Mouse (Mus musculus): ENCODE results near the gene 6330409D20Rik. TPM values are rescaled to one million over a fixed set of nuclear protein-coding genes. Genes with fewer than 3 reads are reported as not detected.
A peak's percentile ranks its signal among the peaks of the same experiment; 100 is the strongest.

6330409D20Rik gene
- polyA plus RNA-seq, 1 experiment from 2014 or later: 3.2 TPM

GRCm38 (mm10) chr2:32775359-32776074 lies 34.7 kb upstream of the 6330409D20Rik start, which contains the start of the genes Ttc16 and Ptrh1:
Ttc16 (minus strand) TSS chr2:32775633.
Ptrh1 (plus strand) TSS chr2:32775786.
- peak within 1 kb of the TSS; percentile 60 for H3K4me3 ChIP-seq (replicated peaks; ENCODE audit: low read depth, low read length)
- H3K9me3 ChIP-seq (ENCODE audit: control insufficient read depth, low read length): no peaks in the 10 kb centered on the region
- H3K27ac ChIP-seq (replicated peaks; ENCODE audit: low read depth, low read length): peak within 1 kb of the TSS; percentile 68; the same call in 1 of the 2 replicates
- peak within 1 kb of the TSS; percentile 77 for H3K4me2 ChIP-seq (ENCODE audit: low read length)
- DNase-seq (peak; percentile 98), ATAC-seq (ENCODE audit: low FRiP score, low TSS enrichment) (peak; percentile 97)
- H3K27me3 ChIP-seq (ENCODE audit: control insufficient read depth, insufficient read depth, low read length): no peaks in the 10 kb centered on the region
- peaks cover 9% of the 10 kb centered on the region for H3K4me1 ChIP-seq (ENCODE audit: control insufficient read depth, insufficient read depth, low read length)
- H3K9ac ChIP-seq (replicated peaks; ENCODE audit: low read length): peak within 1 kb of the TSS; percentile 46; the same call in 1 of the 2 replicates
- no peaks in the 10 kb centered on the region for H3K36me3 ChIP-seq (ENCODE audit: control insufficient read depth, insufficient read depth, low read length)
- under 1% methylated on average over 46 of the region's 46 CpGs for WGBS

- ATAC-seq (ENCODE audit: low FRiP score, low TSS enrichment): no peak
Measured at GRCm38 (mm10) chr2:32772626-32773279, 31.9 kb upstream of the 6330409D20Rik start.

GRCm38 (mm10) chr2:32771886-32772285 lies 31.1 kb upstream of the 6330409D20Rik start:
- no peak overlapping the region for H3K9ac ChIP-seq (replicated peaks; ENCODE audit: low read length)
- peaks cover 16% of the 10 kb centered on the region for H3K4me1 ChIP-seq (ENCODE audit: control insufficient read depth, insufficient read depth, low read length)
- ATAC-seq (ENCODE audit: low FRiP score, low TSS enrichment) (no peak), DNase-seq (no peak)
- H3K27ac ChIP-seq (replicated peaks; ENCODE audit: low read depth, low read length): no peak overlapping the region
- no peaks in the 10 kb centered on the region for H3K9me3 ChIP-seq (ENCODE audit: control insufficient read depth, low read length)
- no peaks in the 10 kb centered on the region for H3K36me3 ChIP-seq (ENCODE audit: control insufficient read depth, insufficient read depth, low read length)
- WGBS: 32% methylated on average over 12 of the region's 12 CpGs
- H3K4me2 ChIP-seq (ENCODE audit: low read length): no peak overlapping the region
- no peaks in the 10 kb centered on the region for H3K27me3 ChIP-seq (ENCODE audit: control insufficient read depth, insufficient read depth, low read length)
- no peak overlapping the region for H3K4me3 ChIP-seq (replicated peaks; ENCODE audit: low read depth, low read length)

More at GRCm38 (mm10) chr2:32772626-32773279, 31.9 kb upstream of the 6330409D20Rik start:
- Histone ChIP-seq H3K36me3 (ENCODE audit: control insufficient read depth, insufficient read depth, low read length) (no peaks in the 10 kb centered on the region), H3K4me2 (ENCODE audit: low read length) (no peak overlapping the region), H3K4me3 (replicated peaks; ENCODE audit: low read depth, low read length) (no peak overlapping the region), H3K9me3 (ENCODE audit: control insufficient read depth, low read length) (no peaks in the 10 kb centered on the region), H3K27me3 (ENCODE audit: control insufficient read depth, insufficient read depth, low read length) (no peaks in the 10 kb centered on the region), H3K9ac (replicated peaks; ENCODE audit: low read length) (no peak overlapping the region), H3K4me1 (ENCODE audit: control insufficient read depth, insufficient read depth, low read length) (peaks cover 16% of the 10 kb centered on the region), H3K27ac (replicated peaks; ENCODE audit: low read depth, low read length) (no peak overlapping the region)
- 89% methylated on average over 8 of the region's 8 CpGs for WGBS
- no peak for DNase-seq

GRCm38 (mm10) chr2:32769327-32770085 lies 28.7 kb upstream of the 6330409D20Rik start:
- H3K9me3 ChIP-seq (ENCODE audit: control insufficient read depth, low read length): no peaks in the 10 kb centered on the region
- no peak overlapping the region for H3K4me3 ChIP-seq (replicated peaks; ENCODE audit: low read depth, low read length)
- no peaks in the 10 kb centered on the region for H3K36me3 ChIP-seq (ENCODE audit: control insufficient read depth, insufficient read depth, low read length)
- no peak overlapping the region for H3K9ac ChIP-seq (replicated peaks; ENCODE audit: low read length)
- H3K27me3 ChIP-seq (ENCODE audit: control insufficient read depth, insufficient read depth, low read length): no peaks in the 10 kb centered on the region
- no peak overlapping the region for H3K27ac ChIP-seq (replicated peaks; ENCODE audit: low read depth, low read length)
- 44% methylated on average over 5 of the region's 5 CpGs for WGBS
- DNase-seq (peak; percentile 41), ATAC-seq (ENCODE audit: low FRiP score, low TSS enrichment) (no peak)
- no peak overlapping the region for H3K4me2 ChIP-seq (ENCODE audit: low read length)
- peaks cover 7% of the 10 kb centered on the region for H3K4me1 ChIP-seq (ENCODE audit: control insufficient read depth, insufficient read depth, low read length)

GRCm38 (mm10) chr2:32768661-32769285 lies 28.0 kb upstream of the 6330409D20Rik start:
- Histone ChIP-seq H3K4me1 (ENCODE audit: control insufficient read depth, insufficient read depth, low read length) (peaks cover 7% of the 10 kb centered on the region), H3K4me3 (replicated peaks; ENCODE audit: low read depth, low read length) (no peak overlapping the region), H3K9ac (replicated peaks; ENCODE audit: low read length) (no peak overlapping the region), H3K27me3 (ENCODE audit: control insufficient read depth, insufficient read depth, low read length) (no peaks in the 10 kb centered on the region), H3K4me2 (ENCODE audit: low read length) (no peak overlapping the region), H3K27ac (replicated peaks; ENCODE audit: low read depth, low read length) (no peak overlapping the region), H3K9me3 (ENCODE audit: control insufficient read depth, low read length) (no peaks in the 10 kb centered on the region), H3K36me3 (ENCODE audit: control insufficient read depth, insufficient read depth, low read length) (no peaks in the 10 kb centered on the region)
- ATAC-seq (ENCODE audit: low FRiP score, low TSS enrichment) (no peak), DNase-seq (no peak)
- WGBS: 53% methylated on average over 19 of the region's 19 CpGs

- Histone ChIP-seq H3K4me3 (replicated peaks; ENCODE audit: low read depth, low read length) (no peak overlapping the region), H3K27me3 (ENCODE audit: control insufficient read depth, insufficient read depth, low read length) (no peaks in the 10 kb centered on the region), H3K9me3 (ENCODE audit: control insufficient read depth, low read length) (no peaks in the 10 kb centered on the region), H3K4me1 (ENCODE audit: control insufficient read depth, insufficient read depth, low read length) (peaks cover 7% of the 10 kb centered on the region), H3K4me2 (ENCODE audit: low read length) (no peak overlapping the region), H3K27ac (replicated peaks; ENCODE audit: low read depth, low read length) (no peak overlapping the region), H3K9ac (replicated peaks; ENCODE audit: low read length) (no peak overlapping the region), H3K36me3 (ENCODE audit: control insufficient read depth, insufficient read depth, low read length) (peaks cover 12% of the 10 kb centered on the region)
- ATAC-seq (ENCODE audit: low FRiP score, low TSS enrichment) (no peak), DNase-seq (no peak)
- 61% methylated on average over 12 of the region's 12 CpGs for WGBS
Measured at GRCm38 (mm10) chr2:32767241-32767640, 26.4 kb upstream of the 6330409D20Rik start.

GRCm38 (mm10) chr2:32763353-32763752 lies 22.5 kb upstream of the 6330409D20Rik start:
- Histone ChIP-seq H3K4me2 (ENCODE audit: low read length) (no peak overlapping the region), H3K36me3 (ENCODE audit: control insufficient read depth, insufficient read depth, low read length) (peaks cover 35% of the 10 kb centered on the region), H3K9ac (replicated peaks; ENCODE audit: low read length) (no peak overlapping the region), H3K27me3 (ENCODE audit: control insufficient read depth, insufficient read depth, low read length) (no peaks in the 10 kb centered on the region), H3K4me3 (replicated peaks; ENCODE audit: low read depth, low read length) (no peak overlapping the region), H3K4me1 (ENCODE audit: control insufficient read depth, insufficient read depth, low read length) (peaks cover 5% of the 10 kb centered on the region; the same call in 1 of the 2 replicates), H3K9me3 (ENCODE audit: control insufficient read depth, low read length) (no peaks in the 10 kb centered on the region), H3K27ac (replicated peaks; ENCODE audit: low read depth, low read length) (no peak overlapping the region)
- DNase-seq (no peak), ATAC-seq (ENCODE audit: low FRiP score, low TSS enrichment) (no peak)
- WGBS: 77% methylated on average over 3 of the region's 3 CpGs

- Histone ChIP-seq H3K27me3 (ENCODE audit: control insufficient read depth, insufficient read depth, low read length) (no peaks in the 10 kb centered on the region), H3K9me3 (ENCODE audit: control insufficient read depth, low read length) (no peaks in the 10 kb centered on the region), H3K9ac (replicated peaks; ENCODE audit: low read length) (no peak overlapping the region), H3K4me2 (ENCODE audit: low read length) (no peak overlapping the region), H3K27ac (replicated peaks; ENCODE audit: low read depth, low read length) (no peak overlapping the region), H3K4me3 (replicated peaks; ENCODE audit: low read depth, low read length) (no peak overlapping the region), H3K4me1 (ENCODE audit: control insufficient read depth, insufficient read depth, low read length) (peaks cover 12% of the 10 kb centered on the region), H3K36me3 (ENCODE audit: control insufficient read depth, insufficient read depth, low read length) (peaks cover 35% of the 10 kb centered on the region)
- no peak for DNase-seq
- no peak for ATAC-seq (ENCODE audit: low FRiP score, low TSS enrichment)
- 95% methylated on average over 4 of the region's 4 CpGs for WGBS
Measured at GRCm38 (mm10) chr2:32761859-32762258, 21.0 kb upstream of the 6330409D20Rik start.

Measured in midbrain, embryonic 14.5 days (tissue).